Mouse (Mus musculus): ENCODE measurements around the gene Tcp10a. TPM values are rescaled to one million over a fixed set of nuclear protein-coding genes. Genes with fewer than 3 reads are reported as not detected.
"Not testable (repeated sequence)": the region's sequence is repeated elsewhere in the genome, so short reads cannot be mapped to it uniquely, and the experiment has no call there.

The Tcp10a gene
- polyA plus RNA-seq (2015; fragmentation: Nextera tagmentation; extraction: Ambion mirVana): 0.07 TPM in 1 of 2 replicates, not detected in the other

DNA sequence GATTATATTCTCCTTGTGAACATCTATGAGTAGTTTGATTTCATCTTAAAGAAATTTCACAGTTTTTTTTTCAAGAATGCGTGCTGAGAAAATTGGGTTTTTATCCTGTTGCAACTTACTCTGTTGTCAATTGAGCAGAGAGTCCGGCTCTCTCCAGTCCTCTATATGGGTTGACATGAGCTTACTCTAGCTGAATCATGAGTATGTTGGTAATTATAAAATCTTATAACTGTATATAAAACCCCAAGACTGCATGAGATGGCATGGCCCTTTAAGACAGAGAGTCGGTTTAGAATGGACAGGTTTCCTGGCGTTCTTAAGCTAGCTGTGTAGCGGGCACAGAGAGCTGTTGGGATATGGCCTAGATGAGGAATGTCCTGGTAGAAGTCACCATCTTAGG, at the start of gene Tcp10a:
Gene Tcp10a, plus strand, starts transcription at position 301 of the 400 bp plus-strand sequence.
- not testable (repeated sequence) for DNase-seq (ENCODE audit: low spot score)

DNA sequence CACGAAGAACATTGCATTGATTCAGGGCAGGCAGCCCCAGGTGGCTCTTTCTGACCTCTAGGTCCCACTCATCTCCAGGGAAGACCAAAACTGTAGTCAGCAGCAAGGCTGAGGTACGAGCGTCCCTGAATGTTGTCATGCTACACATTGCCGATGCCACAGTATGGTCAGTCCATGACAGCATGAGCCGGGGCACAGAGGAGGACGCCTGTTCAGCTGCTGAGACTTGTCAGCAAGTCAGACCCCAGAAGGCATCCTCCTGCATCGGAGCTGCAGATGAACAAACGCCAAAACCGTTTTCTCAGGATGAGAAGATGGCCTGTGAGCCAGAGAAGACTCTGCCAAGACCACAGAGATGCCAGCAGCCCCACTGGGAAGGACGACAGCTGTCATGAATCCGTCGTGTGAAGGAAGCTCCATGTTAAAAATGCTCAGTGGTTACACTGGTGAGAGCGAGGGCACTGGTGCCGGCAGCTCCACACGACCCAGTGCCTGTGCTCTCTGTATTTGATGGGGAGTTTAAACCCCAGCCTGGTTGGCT, 45.7 kb upstream of the Tcp10a start:
- DNase-seq (ENCODE audit: low spot score): no peak

GRCm38 (mm10) chr17:7279251-7279650, 45.2 kb upstream of the Tcp10a start:
- no peak for DNase-seq (ENCODE audit: low spot score)

DNA sequence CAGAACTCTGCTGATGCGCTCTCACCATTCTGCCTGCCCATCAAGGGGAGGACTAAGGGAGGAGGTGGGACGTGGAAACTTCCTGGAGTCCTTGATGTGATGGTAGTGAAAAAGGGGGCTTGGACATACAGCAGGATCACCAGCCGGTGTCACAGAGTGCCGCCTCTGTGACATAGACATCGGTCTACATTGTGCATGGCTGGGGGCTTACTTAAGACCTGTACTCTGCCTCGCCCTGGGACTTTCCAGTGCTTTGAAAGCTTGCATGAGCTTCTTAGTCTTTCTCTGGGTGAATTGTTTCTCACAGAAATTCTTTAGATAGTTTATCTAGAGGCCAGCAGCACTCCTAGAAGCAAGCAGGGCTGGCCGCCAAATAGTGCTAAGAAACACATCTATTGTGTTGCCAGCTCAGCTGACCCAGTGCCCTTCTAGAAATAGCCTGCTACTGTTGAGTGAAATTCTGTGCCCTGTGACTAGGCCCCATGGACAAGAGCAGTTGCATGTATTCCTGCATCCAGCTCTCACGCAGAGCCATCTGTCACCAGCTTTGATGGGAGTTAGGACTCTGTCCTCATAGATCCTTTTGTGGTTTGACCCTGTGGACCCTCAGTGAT, 40.0 kb upstream of the Tcp10a start:
- no peak for DNase-seq (ENCODE audit: low spot score)

DNA sequence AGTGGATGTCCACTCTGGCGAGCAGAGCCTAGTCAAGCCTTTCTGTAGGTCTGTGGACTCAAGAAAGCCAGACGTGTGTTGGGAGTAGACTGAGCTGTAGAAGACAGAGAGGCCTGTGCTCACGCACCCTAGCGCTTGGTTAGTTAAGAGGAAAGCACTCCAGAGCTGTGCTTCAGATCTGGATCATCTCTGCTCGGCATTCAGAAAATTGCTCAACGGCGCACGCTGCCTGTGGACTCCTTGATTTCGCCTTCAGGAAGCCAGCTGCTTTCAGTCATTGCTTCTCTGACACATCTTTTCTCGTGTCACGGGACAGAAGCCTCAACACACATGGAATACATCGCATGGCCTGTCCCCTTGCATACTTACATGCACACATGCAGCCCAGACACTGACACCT, 39.2 kb upstream of the Tcp10a start:
- DNase-seq (ENCODE audit: low spot score): no peak

DNA sequence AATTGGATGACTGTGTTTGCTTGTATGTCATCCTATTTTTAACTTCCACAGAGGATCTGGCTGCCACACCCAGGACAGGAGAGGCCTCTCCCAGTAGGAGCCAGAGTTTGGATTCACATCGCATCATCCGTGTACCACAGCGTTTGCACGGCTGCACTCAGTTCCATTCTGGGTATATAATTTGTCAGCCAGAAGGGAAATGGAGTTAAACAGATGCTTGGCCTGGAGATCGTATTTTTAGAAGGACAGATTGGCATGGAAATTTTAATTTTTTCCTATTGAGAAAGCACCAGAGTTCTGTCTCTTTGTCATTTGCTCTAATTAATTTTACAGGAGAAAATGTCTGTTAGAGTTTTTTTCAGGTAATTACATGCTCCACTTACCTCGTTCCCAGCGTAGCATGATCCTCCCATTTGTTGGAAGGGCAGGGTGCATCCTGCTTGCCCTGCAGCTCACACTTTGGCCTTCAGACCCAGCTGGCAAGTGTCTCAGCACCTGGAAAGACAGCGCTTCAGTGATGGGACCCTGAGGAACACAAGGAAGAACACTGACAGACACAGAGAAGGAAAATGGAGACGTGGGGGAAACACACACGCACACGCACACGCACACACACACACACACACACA, 37.9 kb upstream of the Tcp10a start:
- no peak for DNase-seq (ENCODE audit: low spot score)

- no peak for DNase-seq (ENCODE audit: low spot score)
Observed at GRCm38 (mm10) chr17:7292012-7292684, 32.3 kb upstream of the Tcp10a start.

DNA sequence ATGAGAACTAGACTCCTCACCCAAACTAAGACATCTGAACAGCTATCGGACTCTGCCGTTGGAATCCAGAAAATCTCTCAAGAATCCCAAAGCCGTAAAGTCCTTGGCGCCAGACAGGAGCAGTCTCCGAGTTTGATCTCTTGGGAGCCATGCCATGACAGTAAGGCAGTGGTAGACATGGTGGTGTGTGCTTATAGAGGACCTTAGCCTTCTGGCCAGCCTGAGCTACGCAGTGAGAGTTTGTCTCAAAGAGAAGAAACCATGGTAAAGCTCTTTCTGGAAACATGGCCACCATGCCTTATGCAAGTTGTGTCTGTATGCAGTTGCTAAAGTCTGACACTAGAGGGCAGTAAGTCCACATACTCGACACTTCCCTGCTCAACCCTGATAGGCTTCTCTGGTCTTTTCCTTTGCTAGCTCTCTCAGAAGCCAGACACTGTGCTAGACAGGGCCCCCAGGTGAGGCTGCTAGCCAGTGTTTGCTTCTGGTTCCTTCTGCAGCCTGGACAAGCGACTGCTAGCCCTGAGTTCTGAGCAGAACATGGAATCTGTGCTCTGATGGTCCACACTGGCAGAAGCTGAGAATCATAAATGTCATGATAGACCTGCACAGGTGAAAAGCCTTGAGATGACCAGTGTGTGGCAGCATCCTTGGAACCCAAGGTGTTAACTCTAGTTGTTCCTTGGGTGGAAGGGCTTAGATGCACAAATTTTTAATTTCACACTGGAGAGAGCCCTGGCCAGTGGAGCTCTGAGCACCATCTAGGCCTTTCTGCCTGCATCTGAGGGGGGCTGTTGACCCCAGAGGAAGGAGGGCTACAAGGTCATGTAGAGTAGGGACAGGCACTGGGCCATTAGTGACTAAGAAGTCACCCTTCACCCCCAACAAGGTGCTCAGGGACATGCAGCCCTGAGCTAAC, 17.9 kb upstream of the Tcp10a start:
- not testable (repeated sequence) for DNase-seq (ENCODE audit: low spot score)

GRCm38 (mm10) chr17:7315693-7316382, 8.6 kb upstream of the Tcp10a start:
- DNase-seq (ENCODE audit: low spot score): not testable (repeated sequence)

DNA sequence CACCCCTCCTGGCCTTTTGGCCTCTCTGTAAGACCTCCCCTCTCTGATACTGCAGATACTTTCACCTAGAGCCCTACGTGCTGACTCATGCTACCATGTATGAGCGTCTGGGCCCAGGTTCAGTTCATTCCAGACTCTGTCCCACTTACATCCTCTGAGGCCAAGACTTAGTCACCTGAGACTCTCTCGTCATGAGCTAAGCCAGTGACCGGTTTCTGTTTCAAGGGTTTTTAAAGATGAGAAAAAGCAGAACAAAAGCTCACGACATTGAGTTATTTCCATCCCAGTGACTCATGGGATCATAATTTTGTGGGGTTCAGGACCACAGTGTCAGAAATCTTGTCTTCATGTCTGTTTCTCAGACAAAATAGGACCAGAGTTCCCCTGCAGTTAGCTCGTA, 4.7 kb upstream of the Tcp10a start:
- DNase-seq (ENCODE audit: low spot score): not testable (repeated sequence)

- DNase-seq (ENCODE audit: low spot score): not testable (repeated sequence)
Observed at GRCm38 (mm10) chr17:7326415-7326814, 2.0 kb downstream of the Tcp10a start.

GRCm38 (mm10) chr17:7332745-7333144, 8.3 kb downstream of the Tcp10a start:
- DNase-seq (ENCODE audit: low spot score): not testable (repeated sequence)

- not testable (repeated sequence) for DNase-seq (ENCODE audit: low spot score)
Observed at GRCm38 (mm10) chr17:7337381-7337780, 12.9 kb downstream of the Tcp10a start.

DNA sequence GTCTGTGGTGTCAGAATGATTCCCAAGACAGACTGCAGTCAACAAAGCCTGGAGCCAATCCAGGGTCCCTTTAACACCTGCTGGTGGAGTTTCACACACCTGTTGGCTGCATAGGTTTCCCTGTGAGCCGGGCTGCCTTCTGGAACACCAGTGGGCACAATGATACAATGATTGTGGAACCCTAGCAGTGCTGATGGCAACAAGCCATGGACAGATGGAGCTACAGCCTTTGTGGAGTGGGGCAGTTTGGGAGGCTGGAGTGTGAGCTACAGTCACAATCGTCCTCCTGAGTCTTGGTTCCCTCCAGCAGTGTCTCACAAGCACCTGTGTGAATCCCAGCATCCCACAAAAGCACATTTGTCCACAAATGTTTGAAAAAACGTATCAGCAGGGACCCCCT, 24.3 kb downstream of the Tcp10a start:
- not testable (repeated sequence) for DNase-seq (ENCODE audit: low spot score)

- not testable (repeated sequence) for DNase-seq (ENCODE audit: low spot score)
Observed at GRCm38 (mm10) chr17:7352596-7352995, 28.1 kb downstream of the Tcp10a start, which contains the start of gene Ttll2. Gene Ttll2 (minus strand): TSS chr17:7352696.

GRCm38 (mm10) chr17:7359806-7360205, 35.4 kb downstream of the Tcp10a start:
- DNase-seq (ENCODE audit: low spot score): not testable (repeated sequence)

DNA sequence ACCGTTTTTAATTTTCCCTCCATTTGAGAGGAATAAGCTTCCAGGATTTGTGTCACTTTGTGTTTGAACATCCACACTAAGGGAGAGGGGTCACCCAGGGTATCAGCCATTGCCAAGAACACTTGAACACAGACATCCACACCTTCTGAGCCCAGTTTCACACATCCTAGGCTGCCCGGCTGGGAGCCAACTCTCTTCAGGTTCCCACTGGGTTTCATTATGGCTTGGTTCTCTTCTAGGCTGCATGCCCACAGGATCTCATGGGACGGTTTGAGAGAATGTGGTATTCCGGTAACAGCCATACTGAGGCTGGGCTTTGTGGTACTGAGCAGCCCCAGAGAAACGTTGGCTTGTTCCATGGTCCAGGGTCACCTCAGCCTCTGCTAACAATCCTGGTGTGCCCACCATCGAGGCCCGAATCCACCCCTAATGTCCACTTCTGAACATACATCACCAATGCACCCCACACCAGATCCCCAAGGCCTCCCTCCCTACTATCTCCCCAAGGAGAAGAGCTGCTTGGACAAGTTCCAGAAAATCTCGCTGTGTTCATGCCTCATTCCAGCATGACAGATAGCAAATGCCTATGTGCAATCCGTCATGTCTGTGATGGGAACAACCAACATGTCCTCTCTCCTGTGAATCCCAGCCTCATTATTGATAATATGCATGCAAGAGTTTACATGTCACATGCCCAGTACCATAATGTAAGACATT, 36.5 kb downstream of the Tcp10a start:
- not testable (repeated sequence) for DNase-seq (ENCODE audit: low spot score)

DNA sequence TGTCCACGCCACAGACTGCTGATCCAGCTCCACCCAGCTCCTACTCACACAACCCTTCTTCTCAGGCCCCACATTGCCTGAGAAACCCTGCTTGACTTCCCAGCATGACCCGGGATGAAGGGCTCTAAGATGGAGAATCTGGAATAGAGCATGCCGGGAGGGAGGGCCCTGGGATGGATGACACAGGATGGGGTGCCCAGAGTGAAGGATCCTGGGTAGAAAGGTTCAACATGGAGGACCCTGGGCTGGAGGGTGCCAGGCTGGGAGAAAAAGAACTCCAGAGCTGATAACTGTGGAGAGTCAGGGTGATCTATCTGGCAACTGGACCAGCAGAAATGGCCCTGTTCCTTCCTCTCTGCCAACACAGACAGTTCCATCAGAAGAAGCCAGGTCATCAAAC, 41.2 kb downstream of the Tcp10a start:
- DNase-seq (ENCODE audit: low spot score): not testable (repeated sequence)

- not testable (repeated sequence) for DNase-seq (ENCODE audit: low spot score)
Observed at GRCm38 (mm10) chr17:7366265-7366664, 41.8 kb downstream of the Tcp10a start.

All from thymus, postnatal 0 days (tissue).